8 mouse cellular contexts compared by ENCODE assay signal in the genomic region with DNA sequence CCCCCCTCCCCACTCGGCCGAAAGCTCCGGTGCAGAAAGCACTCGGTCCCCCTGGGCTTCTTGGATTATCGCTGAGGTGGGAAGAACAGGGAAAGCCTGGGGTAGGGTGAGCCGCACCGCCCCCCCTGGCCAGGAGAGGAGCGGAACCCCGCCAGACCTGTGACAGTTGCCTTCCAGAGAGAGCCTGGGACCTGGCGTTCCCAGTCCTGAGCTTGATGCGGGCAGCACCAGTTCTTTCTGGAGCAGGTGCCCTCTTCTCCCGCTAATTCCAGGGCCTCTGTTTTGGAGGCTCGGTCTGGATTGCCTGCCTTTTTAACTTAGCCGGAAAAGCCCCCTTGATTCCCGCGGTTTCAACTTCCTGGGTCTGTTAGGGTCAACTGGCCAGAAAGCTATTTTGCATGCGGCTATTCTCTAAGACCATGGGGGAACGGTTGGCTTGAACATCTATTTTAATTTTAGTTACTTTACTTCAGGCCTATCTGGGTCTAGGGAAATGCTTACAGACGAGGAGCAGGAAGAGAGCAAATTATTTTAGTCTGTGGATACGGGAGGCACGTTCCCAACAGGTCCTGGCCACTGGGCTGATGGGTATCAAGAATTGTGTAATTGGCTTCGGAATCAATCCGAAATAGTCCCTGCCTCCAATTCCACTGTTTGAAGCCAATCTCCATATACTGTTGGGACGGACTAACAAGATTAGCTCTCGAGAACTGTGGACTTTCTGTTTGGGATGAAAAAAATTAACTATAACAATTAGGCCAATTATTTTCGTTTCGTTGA. TPM values are rescaled to one million over a fixed set of nuclear protein-coding genes. Genes with fewer than 3 reads are reported as not detected.
A peak's percentile ranks its signal among the peaks of the same experiment; 100 is the strongest.
DNase-seq lines count a peak whose midpoint lies in the region; ATAC-seq and TF ChIP-seq lines count a peak whose summit lies in the region.
"Had no signal": no experiment of that assay in that cellular context is flagged by ENCODE, and none has a peak within 500 bp of the region (broad histone marks: within the 10 kb centered on the region; RNA-seq: fewer than 3 reads in every experiment).

No protein-coding gene starts in this region.

- H3K9me3 ChIP-seq in kidney, embryonic 16.5 days (ENCODE audit: low read length): no peaks in the 10 kb centered on the region
- H3K9me3 ChIP-seq in embryonic facial prominence, embryonic 15.5 days (replicated peaks): no peaks in the 10 kb centered on the region
- H3K9me3 ChIP-seq in limb, embryonic 15.5 days: no peaks in the 10 kb centered on the region

- no peak for TF ChIP-seq POLR2A in brain, embryonic 14.5 days (IDR thresholded peaks at IDR 0.05; ENCODE audit: borderline replicate concordance, extremely low read depth, insufficient read depth, insufficient read length, poor library complexity, severe bottlenecking)

- no peak overlapping the region for H3K27ac ChIP-seq in kidney, embryonic 16.5 days (ENCODE audit: low read length)
- no peak overlapping the region for H3K27ac ChIP-seq in embryonic facial prominence, embryonic 15.5 days (replicated peaks)
- no peak overlapping the region for H3K27ac ChIP-seq in limb, embryonic 15.5 days

- no peak for DNase-seq in kidney, postnatal 10 days
- DNase-seq in brain, embryonic 14.5 days (ENCODE audit: low read depth): peak; percentile 33
- no peak for DNase-seq in T-cell, adult 2 months (ENCODE audit: low spot score)
- DNase-seq in spleen, postnatal 4 days (ENCODE audit: low spot score in 2 of 2): no peak

- peaks cover 37% of the 10 kb centered on the region for H3K4me1 ChIP-seq in kidney, embryonic 16.5 days (ENCODE audit: insufficient read depth, low read length)
- peaks cover 56% of the 10 kb centered on the region for H3K4me1 ChIP-seq in embryonic facial prominence, embryonic 15.5 days
- peaks cover 53% of the 10 kb centered on the region for H3K4me1 ChIP-seq in limb, embryonic 15.5 days

- no peak for TF ChIP-seq CTCF in brain, embryonic 14.5 days (IDR thresholded peaks at IDR 0.05; ENCODE audit: borderline replicate concordance, extremely low read depth, insufficient read depth, insufficient read length)

- ATAC-seq in kidney, embryonic 16.5 days (ENCODE audit: low FRiP score, low TSS enrichment): no peak
- ATAC-seq in embryonic facial prominence, embryonic 15.5 days (ENCODE audit: insufficient number of reproducible peaks, low FRiP score, low TSS enrichment, low read depth): no peak
- no peak for ATAC-seq in limb, embryonic 15.5 days (ENCODE audit: insufficient number of reproducible peaks, low FRiP score, low TSS enrichment, low read depth)

- no peaks in the 10 kb centered on the region for H3K36me3 ChIP-seq in kidney, embryonic 16.5 days (ENCODE audit: insufficient read depth, low read length)
- H3K36me3 ChIP-seq in embryonic facial prominence, embryonic 15.5 days: no peaks in the 10 kb centered on the region
- H3K36me3 ChIP-seq in limb, embryonic 15.5 days: no peaks in the 10 kb centered on the region

- WGBS in kidney, embryonic 16.5 days: 3% methylated on average over 27 of the region's 27 CpGs
- 7% methylated on average over 27 of the region's 27 CpGs for WGBS in embryonic facial prominence, embryonic 15.5 days
- 4% methylated on average over 27 of the region's 27 CpGs for WGBS in limb, embryonic 15.5 days

- H3K27me3 ChIP-seq in kidney, embryonic 16.5 days (ENCODE audit: insufficient read depth, low read length): peaks cover 100% of the 10 kb centered on the region
- peaks cover 84% of the 10 kb centered on the region for H3K27me3 ChIP-seq in embryonic facial prominence, embryonic 15.5 days
- H3K27me3 ChIP-seq in limb, embryonic 15.5 days: peaks cover 92% of the 10 kb centered on the region

- H3K4me3 ChIP-seq in kidney, embryonic 16.5 days (ENCODE audit: low read length): peak overlapping the region; percentile 3; the same call in 1 of the 2 replicates
- peak overlapping the region; percentile 53 for H3K4me3 ChIP-seq in embryonic facial prominence, embryonic 15.5 days (replicated peaks)
- peak overlapping the region; percentile 41; the same call in 1 of the 2 replicates for H3K4me3 ChIP-seq in limb, embryonic 15.5 days

- H3K9ac ChIP-seq in kidney, embryonic 16.5 days (replicated peaks; ENCODE audit: low read length): no peak overlapping the region
- H3K9ac ChIP-seq in embryonic facial prominence, embryonic 15.5 days: no peak overlapping the region
- H3K9ac ChIP-seq in limb, embryonic 15.5 days: no peak overlapping the region

- peak overlapping the region; percentile 34; the same call in 1 of the 2 replicates for H3K4me2 ChIP-seq in kidney, embryonic 16.5 days (replicated peaks; ENCODE audit: low read depth, low read length)
- H3K4me2 ChIP-seq in embryonic facial prominence, embryonic 15.5 days (replicated peaks): peak overlapping the region; percentile 49
- peak overlapping the region; percentile 34; the same call in 1 of the 2 replicates for H3K4me2 ChIP-seq in limb, embryonic 15.5 days

RNA-seq across cellular contexts. Expression of gene Tfap2c, which starts 1.4 kb away (rescaled TPM):
- 0.52 and 0.60 TPM in 2 replicates for polyA plus RNA-seq in kidney, embryonic 16.5 days (2015; fragmentation: Nextera tagmentation; extraction: Ambion mirVana)
- 5.2 and 15.7 TPM in 2 replicates for polyA plus RNA-seq in brain, embryonic 14.5 days (2012; rRNA removed)
- polyA plus RNA-seq in embryonic facial prominence, embryonic 15.5 days (2015; fragmentation: Nextera tagmentation; extraction: Ambion mirVana): 25.9 and 27.1 TPM in 2 replicates
- 20.1 and 20.4 TPM in 2 replicates for polyA plus RNA-seq in limb, embryonic 15.5 days (2015; fragmentation: Nextera tagmentation; extraction: Ambion mirVana)
- polyA plus RNA-seq: small intestine, adult 2 months had no signal

Comparison
In these comparisons a context has a peak if more than half of its experiments do, and no peak if none do; other contexts are left out.
1. H3K4me3 ChIP-seq: peak in every context shown above with its lines; median percentile 53 in embryonic facial prominence, embryonic 15.5 days; 41 in limb, embryonic 15.5 days; 3 in kidney, embryonic 16.5 days.